Mouse (Mus musculus): ENCODE results near the gene Zfp114. TPM values are rescaled to one million over a fixed set of nuclear protein-coding genes. Genes with fewer than 3 reads are reported as not detected.

Gene Zfp114
- polyA plus RNA-seq, 1 experiment from 2014 or later, result 6.1 TPM

Other genes with a start within 250 kb of the Zfp114 start
- gene Vmn1r179, start 248.1 kb upstream of the Zfp114 start, polyA plus RNA-seq (2015; fragmentation: Nextera tagmentation; extraction: Ambion mirVana), result not detected in 2 replicates
- not detected in 2 replicates for gene Vmn1r180, start 224.4 kb upstream of the Zfp114 start, polyA plus RNA-seq (2015; fragmentation: Nextera tagmentation; extraction: Ambion mirVana)
- not detected in 2 replicates for gene Vmn1r181, start 200.4 kb upstream of the Zfp114 start, polyA plus RNA-seq (2015; fragmentation: Nextera tagmentation; extraction: Ambion mirVana)
- gene V1rd19, start 173.4 kb upstream of the Zfp114 start, polyA plus RNA-seq (2015; fragmentation: Nextera tagmentation; extraction: Ambion mirVana), result not detected in 2 replicates
- not detected in 2 replicates for gene Vmn1r183, start 121.8 kb upstream of the Zfp114 start, polyA plus RNA-seq (2015; fragmentation: Nextera tagmentation; extraction: Ambion mirVana)
- gene Zfp180, start 93.1 kb upstream of the Zfp114 start, polyA plus RNA-seq (2015; fragmentation: Nextera tagmentation; extraction: Ambion mirVana), result 18.9 and 21.0 TPM in 2 replicates
- 5.3 and 6.0 TPM in 2 replicates for gene Zfp112, start 62.7 kb upstream of the Zfp114 start, polyA plus RNA-seq (2015; fragmentation: Nextera tagmentation; extraction: Ambion mirVana)
- gene Zfp235, start 40.9 kb upstream of the Zfp114 start, polyA plus RNA-seq (2015; fragmentation: Nextera tagmentation; extraction: Ambion mirVana), result 18.4 and 18.5 TPM in 2 replicates
- gene Zfp111, start 36.4 kb downstream of the Zfp114 start, polyA plus RNA-seq (2015; fragmentation: Nextera tagmentation; extraction: Ambion mirVana), result 11.8 and 12.8 TPM in 2 replicates
- gene Zfp109, start 62.5 kb downstream of the Zfp114 start, polyA plus RNA-seq (2015; fragmentation: Nextera tagmentation; extraction: Ambion mirVana), result 4.7 and 5.4 TPM in 2 replicates
- 3.5 and 4.2 TPM in 2 replicates for gene Zfp108, start 79.7 kb downstream of the Zfp114 start, polyA plus RNA-seq (2015; fragmentation: Nextera tagmentation; extraction: Ambion mirVana)
- gene Zfp93, start 95.4 kb downstream of the Zfp114 start, polyA plus RNA-seq (2015; fragmentation: Nextera tagmentation; extraction: Ambion mirVana), result 9.3 and 10.8 TPM in 2 replicates
- 32.7 and 34.1 TPM in 2 replicates for gene Zfp61, start 126.2 kb downstream of the Zfp114 start, polyA plus RNA-seq (2015; fragmentation: Nextera tagmentation; extraction: Ambion mirVana)
- 10.2 and 11.3 TPM in 2 replicates for gene Zfp94, start 141.6 kb downstream of the Zfp114 start, polyA plus RNA-seq (2015; fragmentation: Nextera tagmentation; extraction: Ambion mirVana)
- gene Tescl, start 158.9 kb downstream of the Zfp114 start, polyA plus RNA-seq (2015; fragmentation: Nextera tagmentation; extraction: Ambion mirVana), result not detected in 2 replicates
- gene Lypd5, start 174.1 kb downstream of the Zfp114 start, polyA plus RNA-seq (2015; fragmentation: Nextera tagmentation; extraction: Ambion mirVana), result 0.06 and 0.33 TPM in 2 replicates
- 3.2 and 5.7 TPM in 2 replicates for gene Kcnn4, start 195.2 kb downstream of the Zfp114 start, polyA plus RNA-seq (2015; fragmentation: Nextera tagmentation; extraction: Ambion mirVana)
- gene Smg9, start 224.6 kb downstream of the Zfp114 start, polyA plus RNA-seq (2015; fragmentation: Nextera tagmentation; extraction: Ambion mirVana), result 22.7 and 24.6 TPM in 2 replicates